Mouse (Mus musculus): ENCODE measurements around the gene Trpv3.

DNA sequence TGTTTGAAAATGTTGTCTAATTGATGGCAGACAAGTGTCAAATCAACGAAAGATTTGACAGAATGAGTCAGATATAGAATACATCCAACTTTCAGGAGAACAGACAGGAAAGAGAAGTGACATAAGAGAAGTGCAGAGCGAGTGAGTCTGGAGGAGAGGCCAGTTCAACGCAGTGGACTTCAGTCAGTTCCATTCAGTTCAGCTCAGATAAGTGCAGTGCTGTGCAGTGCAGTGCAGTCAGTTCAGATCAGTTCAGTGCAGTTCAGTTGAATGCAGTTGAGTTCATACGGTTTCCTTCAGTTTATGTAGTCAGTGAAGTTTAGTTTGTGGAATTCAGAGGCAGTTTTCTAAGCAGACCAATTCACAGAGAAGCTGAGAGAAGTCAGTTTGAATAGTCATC is 69.7 kb downstream of the Trpv3 start:
- no peak for TF ChIP-seq CTCF (IDR thresholded peaks at IDR 0.05; ENCODE audit: low read depth, low read length)
- TF ChIP-seq POLR2A (IDR thresholded peaks at IDR 0.05; ENCODE audit: extremely low read depth, insufficient read depth, low read length) = no peak
